10 mouse cellular contexts compared by ENCODE assay signal in the genomic region with DNA sequence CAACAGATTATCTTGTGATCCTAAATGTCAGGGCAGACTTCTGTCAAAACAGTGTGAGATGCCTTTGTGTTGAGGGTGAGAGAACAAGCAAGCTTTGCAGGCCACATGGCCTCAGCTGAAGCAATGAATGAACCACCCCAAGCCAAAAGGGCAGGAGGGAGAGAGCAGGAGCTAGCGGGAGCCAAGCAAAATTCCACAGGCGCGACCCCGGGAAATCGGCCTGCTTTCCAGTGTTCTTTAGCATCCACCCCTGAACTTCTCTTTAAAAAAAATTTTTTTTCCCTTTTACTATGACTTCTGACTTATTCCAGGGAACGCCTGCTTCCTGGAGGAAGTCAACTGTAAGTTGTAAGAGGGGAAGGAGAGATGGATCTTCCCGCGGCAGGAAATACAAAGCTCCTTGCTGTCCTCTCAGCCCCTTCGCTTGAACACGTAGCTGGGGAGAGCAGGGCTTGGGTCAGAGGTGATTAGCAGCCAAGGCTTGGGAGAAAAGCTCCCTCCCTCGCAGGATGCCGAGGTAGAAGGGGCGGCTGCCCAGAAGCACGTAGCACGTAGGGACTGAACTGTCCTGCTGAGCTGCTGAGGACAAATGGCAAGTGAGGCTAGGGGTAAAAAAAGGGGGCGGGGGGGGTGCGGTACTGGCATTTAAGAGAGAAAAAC. TPM values are rescaled to one million over a fixed set of nuclear protein-coding genes. Genes with fewer than 3 reads are reported as not detected.
DNase-seq lines count a peak whose midpoint lies in the region; ATAC-seq and TF ChIP-seq lines count a peak whose summit lies in the region.
"Had no signal": no experiment of that assay in that cellular context is flagged by ENCODE, and none has a peak within 500 bp of the region (broad histone marks: within the 10 kb centered on the region; RNA-seq: fewer than 3 reads in every experiment).

No protein-coding gene starts in this region.

- H3K4me1 ChIP-seq in forebrain, embryonic 16.5 days (replicated peaks; ENCODE audit: control insufficient read depth, insufficient read depth, low read length): 0 out of 2 replicates have a peak, but pooled peaks cover 2% of the 10 kb centered on the region
- H3K4me1 ChIP-seq in forebrain, embryonic 13.5 days: peaks cover 4% of the 10 kb centered on the region; the same call in 1 of the 2 replicates
- H3K4me1 ChIP-seq in midbrain, embryonic 12.5 days: peaks cover 7% of the 10 kb centered on the region
- no peaks in the 10 kb centered on the region for H3K4me1 ChIP-seq in midbrain, postnatal 0 days (ENCODE audit: insufficient read depth, low read length)
- H3K4me1 ChIP-seq in kidney, postnatal 0 days (replicated peaks; ENCODE audit: insufficient read depth, low read length): peaks cover 2% of the 10 kb centered on the region; the same call in 1 of the 2 replicates

- ATAC-seq in forebrain, embryonic 16.5 days: no peak
- ATAC-seq in forebrain, embryonic 13.5 days: no peak
- no peak for ATAC-seq in midbrain, embryonic 12.5 days (ENCODE audit: low FRiP score, low read depth)
- no peak for ATAC-seq in midbrain, postnatal 0 days (ENCODE audit: low FRiP score)
- no peak for ATAC-seq in kidney, postnatal 0 days (replicated peaks; ENCODE audit: low FRiP score, low read depth)

- H3K9me3 ChIP-seq in forebrain, embryonic 16.5 days (ENCODE audit: control insufficient read depth, low read length): no peaks in the 10 kb centered on the region
- H3K9me3 ChIP-seq in forebrain, embryonic 13.5 days (replicated peaks): no peaks in the 10 kb centered on the region
- no peaks in the 10 kb centered on the region for H3K9me3 ChIP-seq in midbrain, embryonic 12.5 days
- H3K9me3 ChIP-seq in midbrain, postnatal 0 days (ENCODE audit: low read length): no peaks in the 10 kb centered on the region
- no peaks in the 10 kb centered on the region for H3K9me3 ChIP-seq in kidney, postnatal 0 days (replicated peaks; ENCODE audit: low read length)

- H3K27ac ChIP-seq in forebrain, embryonic 16.5 days (ENCODE audit: low read length): no peak overlapping the region
- H3K27ac ChIP-seq in forebrain, embryonic 13.5 days: no peak overlapping the region
- H3K27ac ChIP-seq in midbrain, embryonic 12.5 days (replicated peaks): no peak overlapping the region
- no peak overlapping the region for H3K27ac ChIP-seq in midbrain, postnatal 0 days (ENCODE audit: low read depth, low read length)
- no peak overlapping the region for H3K27ac ChIP-seq in kidney, postnatal 0 days

- H3K36me3 ChIP-seq in forebrain, embryonic 16.5 days (ENCODE audit: control insufficient read depth, insufficient read depth): no peaks in the 10 kb centered on the region
- H3K36me3 ChIP-seq in forebrain, embryonic 13.5 days (ENCODE audit: poor library complexity, severe bottlenecking): no peaks in the 10 kb centered on the region
- no peaks in the 10 kb centered on the region for H3K36me3 ChIP-seq in midbrain, embryonic 12.5 days
- H3K36me3 ChIP-seq in midbrain, postnatal 0 days (ENCODE audit: insufficient read depth, low read length): no peaks in the 10 kb centered on the region
- no peaks in the 10 kb centered on the region for H3K36me3 ChIP-seq in kidney, postnatal 0 days (ENCODE audit: insufficient read depth, low read length)

- H3K4me3 ChIP-seq in forebrain, embryonic 16.5 days (replicated peaks; ENCODE audit: low read length): no peak overlapping the region
- H3K4me3 ChIP-seq in forebrain, embryonic 13.5 days: no peak overlapping the region
- H3K4me3 ChIP-seq in midbrain, embryonic 12.5 days: no peak overlapping the region
- no peak overlapping the region for H3K4me3 ChIP-seq in midbrain, postnatal 0 days (ENCODE audit: low read depth, low read length)
- H3K4me3 ChIP-seq in kidney, postnatal 0 days (replicated peaks; ENCODE audit: low read depth, low read length): no peak overlapping the region

- no peaks in the 10 kb centered on the region for H3K27me3 ChIP-seq in forebrain, embryonic 16.5 days (replicated peaks; ENCODE audit: control insufficient read depth, insufficient read depth, low read length)
- H3K27me3 ChIP-seq in forebrain, embryonic 13.5 days: no peaks in the 10 kb centered on the region
- peaks cover 9% of the 10 kb centered on the region; the same call in 1 of the 2 replicates for H3K27me3 ChIP-seq in midbrain, embryonic 12.5 days
- H3K27me3 ChIP-seq in midbrain, postnatal 0 days (ENCODE audit: insufficient read depth, low read length): peaks cover 4% of the 10 kb centered on the region; the same call in 1 of the 2 replicates
- no peaks in the 10 kb centered on the region for H3K27me3 ChIP-seq in kidney, postnatal 0 days (ENCODE audit: insufficient read depth, low read length)

- DNase-seq in midbrain, postnatal 0 days (ENCODE audit: low spot score): no peak
- DNase-seq in kidney, postnatal 0 days (ENCODE audit: low spot score): peak; percentile 64
- peak; percentile 31 for DNase-seq in retina, postnatal 1 day
- DNase-seq in liver: no peak
- DNase-seq in left cerebral cortex, postnatal 25 days (ENCODE audit: low spot score in 2 of 2): no peak
- DNase-seq: B cell, adult 2 months; heart, postnatal 10 days had no signal

- H3K4me2 ChIP-seq in forebrain, embryonic 16.5 days (ENCODE audit: low read length): 0 out of 2 replicates have a peak overlapping the region, but pooled peaks have one; percentile 1
- H3K4me2 ChIP-seq in forebrain, embryonic 13.5 days: no peak overlapping the region; the same call in 1 of the 2 replicates
- peak overlapping the region; percentile 26; the same call in 1 of the 2 replicates for H3K4me2 ChIP-seq in midbrain, embryonic 12.5 days (replicated peaks)
- no peak overlapping the region for H3K4me2 ChIP-seq in midbrain, postnatal 0 days (ENCODE audit: low read depth, low read length, poor library complexity, severe bottlenecking)
- H3K4me2 ChIP-seq in kidney, postnatal 0 days (ENCODE audit: low read length): 0 out of 2 replicates have a peak overlapping the region, but pooled peaks have one; percentile 18

- H3K9ac ChIP-seq in forebrain, embryonic 16.5 days (replicated peaks; ENCODE audit: low read depth, low read length): no peak overlapping the region
- no peak overlapping the region for H3K9ac ChIP-seq in forebrain, embryonic 13.5 days
- H3K9ac ChIP-seq in midbrain, embryonic 12.5 days (replicated peaks): no peak overlapping the region
- no peak overlapping the region for H3K9ac ChIP-seq in midbrain, postnatal 0 days (replicated peaks; ENCODE audit: low read length, poor library complexity, severe bottlenecking)
- H3K9ac ChIP-seq in kidney, postnatal 0 days (ENCODE audit: low read depth, low read length): no peak overlapping the region

- TF ChIP-seq CTCF in midbrain, postnatal 0 days (IDR thresholded peaks at IDR 0.05): no peak
- TF ChIP-seq CTCF in kidney, postnatal 0 days (IDR thresholded peaks at IDR 0.05; ENCODE audit: low read depth): no peak

- intact Hi-C loops in left cerebral cortex, postnatal 25 days (cut with DNase I): no loop called here

- WGBS in forebrain, embryonic 16.5 days: 5% methylated on average over 17 of the region's 17 CpGs
- WGBS in forebrain, embryonic 13.5 days: 4% methylated on average over 17 of the region's 17 CpGs
- 4% methylated on average over 17 of the region's 17 CpGs for WGBS in midbrain, embryonic 12.5 days
- 9% methylated on average over 17 of the region's 17 CpGs for WGBS in midbrain, postnatal 0 days
- 8% methylated on average over 17 of the region's 17 CpGs for WGBS in kidney, postnatal 0 days

RNA-seq across cellular contexts. Expression of a gene that starts 25.3 kb away (rescaled TPM):
- polyA plus RNA-seq in forebrain, embryonic 16.5 days (2015; fragmentation: Nextera tagmentation; extraction: Ambion mirVana): 458 and 491 TPM in 2 replicates
- polyA plus RNA-seq in forebrain, embryonic 13.5 days (2015; fragmentation: Nextera tagmentation; extraction: Ambion mirVana): 563 and 585 TPM in 2 replicates
- polyA plus RNA-seq in midbrain, embryonic 12.5 days (2016; fragmentation: Nextera tagmentation; extraction: Ambion mirVana): 497 and 501 TPM in 2 replicates
- 220 and 287 TPM in 2 replicates for total RNA-seq in midbrain, postnatal 0 days (2014; rRNA removed)
- polyA plus RNA-seq in midbrain, postnatal 0 days (2015; fragmentation: Nextera tagmentation; extraction: Ambion mirVana): 513 and 545 TPM in 2 replicates
- 521 and 525 TPM in 2 replicates for polyA plus RNA-seq in kidney, postnatal 0 days (2015; fragmentation: Nextera tagmentation; extraction: Ambion mirVana)
- total RNA-seq in left cerebral cortex, postnatal 25 days (2021): 100 to 1,000 TPM; 161 to 185 TPM

RNA-seq across cellular contexts. Expression of a gene that starts 59.6 kb away (rescaled TPM):
- polyA plus RNA-seq in forebrain, embryonic 16.5 days (2015; fragmentation: Nextera tagmentation; extraction: Ambion mirVana): 4.7 and 5.9 TPM in 2 replicates
- 3.0 TPM in 2 replicates for polyA plus RNA-seq in forebrain, embryonic 13.5 days (2015; fragmentation: Nextera tagmentation; extraction: Ambion mirVana)
- 4.7 and 6.4 TPM in 2 replicates for polyA plus RNA-seq in midbrain, embryonic 12.5 days (2016; fragmentation: Nextera tagmentation; extraction: Ambion mirVana)
- 4.1 and 5.2 TPM in 2 replicates for total RNA-seq in midbrain, postnatal 0 days (2014; rRNA removed)
- 5.2 and 7.0 TPM in 2 replicates for polyA plus RNA-seq in midbrain, postnatal 0 days (2015; fragmentation: Nextera tagmentation; extraction: Ambion mirVana)
- 2.9 and 3.0 TPM in 2 replicates for polyA plus RNA-seq in kidney, postnatal 0 days (2015; fragmentation: Nextera tagmentation; extraction: Ambion mirVana)
- total RNA-seq in left cerebral cortex, postnatal 25 days (2021): 1 to 10 TPM; 7.6 to 8.6 TPM

Comparison
In these comparisons a context has a peak if more than half of its experiments do, and no peak if none do; other contexts are left out.
1. H3K4me2 ChIP-seq: peak in forebrain, embryonic 16.5 days (single experiment), midbrain, embryonic 12.5 days (single experiment) and kidney, postnatal 0 days (single experiment); none in forebrain, embryonic 13.5 days (single experiment) and midbrain, postnatal 0 days (single experiment).
2. DNase-seq: peak in kidney, postnatal 0 days (single experiment) and retina, postnatal 1 day (single experiment); none in midbrain, postnatal 0 days (single experiment), liver (single experiment) and left cerebral cortex, postnatal 25 days (0 of 2).